Comparison of ENCODE assay signal across 9 mouse cellular contexts in genomic region chr14:34616821-34617220, GRCm38 (mm10). TPM values are rescaled to one million over a fixed set of nuclear protein-coding genes. Genes with fewer than 3 reads are reported as not detected.
DNase-seq lines count a peak whose midpoint lies in the region; ATAC-seq lines count a peak whose summit lies in the region.
"Had no signal": no experiment of that assay in that cellular context is flagged by ENCODE, and none has a peak within 500 bp of the region (broad histone marks: within the 10 kb centered on the region; RNA-seq: fewer than 3 reads in every experiment).

No protein-coding gene starts in this region.

- H3K36me3 ChIP-seq in hindbrain, embryonic 13.5 days, result no peaks in the 10 kb centered on the region

- peaks cover 11% of the 10 kb centered on the region for H3K4me1 ChIP-seq in hindbrain, embryonic 13.5 days (replicated peaks)

- H3K9me3 ChIP-seq in hindbrain, embryonic 13.5 days, result no peaks in the 10 kb centered on the region

- H3K9ac ChIP-seq in hindbrain, embryonic 13.5 days, result no peak overlapping the region

- peaks cover 39% of the 10 kb centered on the region for H3K27me3 ChIP-seq in hindbrain, embryonic 13.5 days

- ATAC-seq in hindbrain, embryonic 13.5 days (ENCODE audit: low FRiP score), result peak; percentile 80

- H3K4me3 ChIP-seq in hindbrain, embryonic 13.5 days, result no peak overlapping the region
- H3K4me3 ChIP-seq: myocyte had no signal

- WGBS in hindbrain, embryonic 13.5 days, result 2% methylated on average over 8 of the region's 8 CpGs

- peak; percentile 89 for DNase-seq in NIH3T3 (ENCODE audit: low read depth)
- DNase-seq in cerebellum, adult 9-11 months, result peak; percentile 77
- DNase-seq in frontal cortex, postnatal 14 days (ENCODE audit: low spot score in 2 of 2), result peak; percentile 67 to 83
- peak; percentile 84 to 88 for DNase-seq in layer of hippocampus, postnatal 10 days (ENCODE audit: low spot score in 2 of 2)
- DNase-seq in lung, postnatal 10 days, result peak; percentile 90
- DNase-seq in retina, adult 2 months (ENCODE audit: low read depth, low spot score), result peak; percentile 79
- peak; percentile 94 for DNase-seq in thymus, postnatal 14 days

- no peak overlapping the region for H3K4me2 ChIP-seq in hindbrain, embryonic 13.5 days

- no peak overlapping the region for H3K27ac ChIP-seq in hindbrain, embryonic 13.5 days

RNA-seq across cellular contexts. Expression of gene Opn4, which starts 16.9 kb away (rescaled TPM):
- polyA plus RNA-seq in hindbrain, embryonic 13.5 days (2015; fragmentation: Nextera tagmentation; extraction: Ambion mirVana), result not detected in 2 replicates
- not detected for total RNA-seq in layer of hippocampus, postnatal 10 days (2021)

RNA-seq across cellular contexts. Expression of gene Ldb3, which starts 28.3 kb away (rescaled TPM):
- 0.50 and 0.56 TPM in 2 replicates for polyA plus RNA-seq in hindbrain, embryonic 13.5 days (2015; fragmentation: Nextera tagmentation; extraction: Ambion mirVana)
- 1 to 10 TPM; 1.9 to 2.0 TPM for total RNA-seq in layer of hippocampus, postnatal 10 days (2021)

RNA-seq across cellular contexts. Expression of gene Wapl, which starts 56.9 kb away (rescaled TPM):
- polyA plus RNA-seq in hindbrain, embryonic 13.5 days (2015; fragmentation: Nextera tagmentation; extraction: Ambion mirVana), result 19.2 and 19.4 TPM in 2 replicates
- 10 to 100 TPM; 42.2 to 43.5 TPM for total RNA-seq in layer of hippocampus, postnatal 10 days (2021)
